Mouse (Mus musculus) brain, embryonic 14.5 days (tissue): ENCODE measurements around the gene E2f3.

Source experiments
- CTCF ChIP-seq: fragments of 200-500 bp; IDR thresholded peaks from 2 replicates; pipeline ENCODE4 v1.5.1; 2012; ENCODE audit warnings: inconsistent platforms, mild to moderate bottlenecking, moderate library complexity, borderline replicate concordance; ENCODE audit not compliant: insufficient read depth, insufficient read length; ENCODE audit errors: extremely low read depth
- POLR2A ChIP-seq: fragments of 200-500 bp; IDR thresholded peaks from 2 replicates; pipeline ENCODE4 v1.6.1; 2012; ENCODE audit warnings: mild to moderate bottlenecking, inconsistent platforms, borderline replicate concordance; ENCODE audit not compliant: poor library complexity, insufficient read depth, insufficient read length, severe bottlenecking; ENCODE audit errors: extremely low read depth

- no peak for TF ChIP-seq CTCF
- no peak for TF ChIP-seq POLR2A
Measured at GRCm38 (mm10) chr13:29901641-29902040, 84.2 kb downstream of the E2f3 start.
